Mouse (Mus musculus) olfactory bulb, adult 2 months (tissue): Measurements from ENCODE around the gene Nmnat2. TPM values are rescaled to one million over a fixed set of nuclear protein-coding genes. Genes with fewer than 3 reads are reported as not detected.

Source experiments
- H3K27ac ChIP-seq: fragments of 200-500 bp; 2 replicates; pipeline ENCODE4 v1.5.1; 2012; ENCODE audit warnings: low read depth, low read length; ENCODE audit not compliant: insufficient read depth
- H3K4me1 ChIP-seq: fragments of 200-500 bp; 2 replicates; pipeline ENCODE4 v1.6.1; 2012; ENCODE audit warnings: low read length; ENCODE audit not compliant: control insufficient read depth, insufficient read depth
- H3K4me3 ChIP-seq: fragments of 200-500 bp; 2 replicates; pipeline ENCODE4 v1.5.1; 2012; ENCODE audit warnings: mild to moderate bottlenecking, low read depth, low read length, moderate library complexity; ENCODE audit not compliant: insufficient read depth
- CTCF ChIP-seq: fragments of 200-500 bp; IDR thresholded peaks from 2 replicates; pipeline ENCODE4 v1.5.1; 2012; ENCODE audit warnings: low read depth, mild to moderate bottlenecking, low read length, moderate library complexity; ENCODE audit not compliant: insufficient read depth
- POLR2A ChIP-seq: fragments of 200-500 bp; IDR thresholded peaks from 2 replicates; pipeline ENCODE4 v1.6.1; 2012; ENCODE audit warnings: mild to moderate bottlenecking, low read depth, low read length, moderate library complexity; ENCODE audit not compliant: insufficient read depth
- WGBS: fragments of 180-500 bp; shearing (Covaris S2); methylation state at CpG from one replicate; pipeline ENCODE4 v1.1.7; 2018; 5-methylcytosine and 5-hydroxymethylcytosine counted together
- polyA plus RNA-seq: library from polyadenylated mRNA; stranded (reverse); fragments of >200 nt; gene quantifications from 2 replicates; pipeline ENCODE4 v1.2.4, GENCODE M21; 2012; ENCODE audit warnings: low replicate concordance; ENCODE audit not compliant: missing spikeins, insufficient read depth, insufficient read length

The Nmnat2 gene
- polyA plus RNA-seq, 1 experiment: not detected

DNA sequence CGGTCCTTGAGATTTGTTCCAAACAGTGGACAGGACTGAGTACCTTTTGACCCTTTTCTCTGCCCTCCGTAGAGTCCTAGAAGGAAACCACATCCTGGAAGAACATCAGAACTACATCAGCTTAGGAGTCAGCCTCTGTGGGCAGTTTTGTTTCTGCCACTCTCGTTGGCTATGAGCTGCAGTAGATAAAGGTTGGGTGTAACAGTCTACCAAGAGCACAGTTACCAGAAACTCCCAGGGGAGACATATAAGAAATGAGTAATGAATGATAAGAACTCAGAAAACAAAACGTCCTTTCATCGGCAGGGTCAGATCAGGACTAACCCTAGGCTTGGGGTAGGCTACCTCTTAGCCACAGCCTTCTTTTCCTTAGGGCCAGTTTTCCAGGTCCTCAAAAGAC, 166.5 kb downstream of the Nmnat2 start:
- H3K4me3 ChIP-seq: no peak overlapping the region
- 89% methylated on average over 5 of the region's 5 CpGs for WGBS
- TF ChIP-seq CTCF (no peak), POLR2A (no peak)
- no peaks in the 10 kb centered on the region for H3K4me1 ChIP-seq
- H3K27ac ChIP-seq: no peak overlapping the region

DNA sequence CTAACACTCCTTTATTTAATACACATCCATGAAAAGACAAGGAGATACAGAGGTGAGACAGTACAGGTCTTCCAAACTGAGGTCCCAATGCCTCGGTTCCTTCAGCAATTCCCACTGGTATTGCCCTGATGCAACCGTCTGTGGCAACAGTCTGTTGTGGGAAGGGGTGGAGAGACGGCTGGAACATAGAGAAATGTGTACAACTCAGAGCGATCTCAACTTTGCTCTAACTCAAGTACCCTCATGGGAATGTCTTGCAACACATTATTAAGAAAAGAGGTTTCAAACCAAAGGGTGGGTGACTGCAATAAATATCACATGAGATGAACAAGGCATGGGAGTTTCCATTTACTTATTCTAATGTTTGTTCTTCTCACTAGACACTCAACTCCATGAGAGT, 168.0 kb downstream of the Nmnat2 start:
- WGBS: 90% methylated on average over 4 of the region's 4 CpGs
- Histone ChIP-seq H3K27ac (no peak overlapping the region), H3K4me1 (no peaks in the 10 kb centered on the region), H3K4me3 (no peak overlapping the region)
- TF ChIP-seq CTCF (no peak), POLR2A (no peak)

DNA sequence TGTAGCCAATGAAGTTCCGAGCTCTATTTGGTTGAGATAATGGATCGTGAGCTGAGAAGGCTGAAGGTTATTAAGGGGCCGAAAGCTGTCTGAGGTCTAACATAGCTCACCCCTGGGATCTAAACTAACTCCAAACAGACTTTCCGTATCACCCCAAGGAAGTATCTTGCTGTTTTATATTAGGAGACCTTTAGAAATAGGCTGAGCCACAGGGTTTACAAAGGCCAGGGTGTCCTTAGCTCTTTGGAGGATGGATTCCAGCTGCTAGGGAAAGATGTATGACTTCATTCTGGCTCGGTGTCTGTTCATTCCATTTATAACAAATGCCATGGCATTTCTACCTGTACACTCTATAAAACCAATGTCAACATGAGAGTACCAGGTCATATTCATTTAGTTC, 169.7 kb downstream of the Nmnat2 start:
- peaks cover 3% of the 10 kb centered on the region; the same call in 1 of the 2 replicates for H3K4me1 ChIP-seq
- no peak overlapping the region for H3K4me3 ChIP-seq
- H3K27ac ChIP-seq: no peak overlapping the region
- WGBS: 97% methylated on average over 5 of the region's 5 CpGs
- no peak for TF ChIP-seq POLR2A
- no peak for TF ChIP-seq CTCF

DNA sequence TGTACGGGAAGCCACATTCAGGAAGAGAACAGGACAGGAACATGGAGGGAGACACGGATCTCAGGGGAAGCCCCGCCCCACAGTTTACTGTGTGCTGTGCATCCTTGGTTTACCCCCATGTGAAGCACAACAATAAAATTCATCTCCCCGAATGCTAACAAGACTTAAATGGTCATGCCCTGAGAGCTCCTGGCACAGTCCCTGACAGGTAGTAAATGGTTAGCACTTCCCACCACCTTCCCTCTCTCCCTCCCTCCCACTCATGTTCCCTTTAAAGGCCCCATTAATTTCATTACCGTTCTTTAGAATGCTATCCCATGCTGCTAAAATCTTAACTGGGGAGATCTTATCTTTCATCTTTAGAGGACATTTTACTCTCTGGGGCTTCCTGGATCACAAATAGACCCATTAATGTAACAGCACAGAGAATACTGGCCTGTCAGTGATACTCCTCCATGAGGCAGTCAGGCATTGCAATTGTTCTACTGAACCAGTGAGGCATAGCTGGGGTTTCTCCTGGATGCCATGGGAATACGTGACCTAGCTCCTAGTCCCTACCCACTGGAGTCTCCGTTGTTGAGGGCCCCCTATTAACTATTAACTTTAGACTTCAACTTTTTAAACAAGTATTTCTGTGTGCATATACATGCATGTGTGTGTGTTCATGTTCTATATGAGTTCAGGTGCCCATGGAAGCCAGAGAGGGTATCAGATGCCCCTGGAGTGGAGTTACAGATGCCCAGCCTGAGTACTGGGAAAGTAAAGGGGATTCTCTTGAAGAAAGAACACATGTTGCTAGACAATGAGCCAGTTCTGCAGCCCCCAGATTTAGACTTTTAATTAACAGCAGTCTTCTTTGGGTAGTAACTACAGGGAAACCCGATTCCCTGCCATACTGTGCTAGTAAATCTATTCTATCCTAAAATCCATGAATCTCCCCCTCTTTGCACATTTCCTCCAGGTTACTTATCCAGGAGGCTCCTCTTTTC, 170.8 kb downstream of the Nmnat2 start:
- Histone ChIP-seq H3K4me1 (peaks cover 5% of the 10 kb centered on the region; the same call in 1 of the 2 replicates), H3K27ac (no peak overlapping the region), H3K4me3 (no peak overlapping the region)
- TF ChIP-seq POLR2A (no peak), CTCF (no peak)
- 82% methylated on average over 8 of the region's 8 CpGs for WGBS

DNA sequence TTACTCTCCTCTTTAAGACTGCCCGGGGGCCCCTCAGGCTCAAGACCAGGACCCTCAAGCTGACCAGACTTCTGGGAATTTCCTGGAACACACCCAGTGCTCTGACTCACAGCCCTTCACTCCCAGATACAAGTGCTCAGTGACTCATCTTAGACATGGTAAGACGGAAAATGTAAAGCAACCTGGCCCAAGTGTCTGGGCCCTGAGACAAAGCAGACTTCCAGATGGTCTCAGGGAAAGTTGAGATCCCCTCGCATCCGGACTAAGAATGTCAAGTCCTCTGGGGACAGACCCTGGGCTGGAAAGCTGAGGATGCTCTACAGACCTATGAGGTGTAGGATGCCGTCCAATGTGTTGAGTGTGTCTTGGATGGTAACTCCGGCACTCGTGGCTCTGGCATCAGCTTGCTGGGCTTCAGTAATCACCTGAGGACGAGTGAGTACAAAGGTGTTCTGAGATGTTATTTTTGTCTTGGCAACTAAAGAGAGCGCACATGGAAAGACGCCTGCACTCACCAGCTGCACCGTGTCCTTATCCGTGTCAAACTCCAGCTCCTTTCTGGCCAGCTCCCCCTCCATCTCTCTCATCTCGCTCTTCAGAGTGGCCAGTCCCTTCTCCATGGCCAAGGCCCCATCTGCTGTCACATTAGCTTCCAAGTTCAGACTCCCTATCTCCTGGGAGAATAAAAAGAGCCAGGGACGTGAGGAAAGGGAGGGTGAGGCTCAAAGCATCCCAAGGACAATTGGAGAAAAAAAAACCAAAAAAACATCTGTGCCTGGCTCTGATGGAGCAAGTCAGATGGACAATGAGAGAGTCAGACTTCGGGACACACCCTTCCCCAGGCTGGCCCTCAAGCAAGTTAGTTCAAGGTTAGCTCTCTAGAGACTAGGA, 171.9 kb downstream of the Nmnat2 start:
- 88% methylated on average over 15 of the region's 15 CpGs for WGBS
- TF ChIP-seq POLR2A: no peak
- TF ChIP-seq CTCF: no peak
- no peak overlapping the region for H3K4me3 ChIP-seq
- H3K27ac ChIP-seq: no peak overlapping the region
- peaks cover 7% of the 10 kb centered on the region; the same call in 1 of the 2 replicates for H3K4me1 ChIP-seq

DNA sequence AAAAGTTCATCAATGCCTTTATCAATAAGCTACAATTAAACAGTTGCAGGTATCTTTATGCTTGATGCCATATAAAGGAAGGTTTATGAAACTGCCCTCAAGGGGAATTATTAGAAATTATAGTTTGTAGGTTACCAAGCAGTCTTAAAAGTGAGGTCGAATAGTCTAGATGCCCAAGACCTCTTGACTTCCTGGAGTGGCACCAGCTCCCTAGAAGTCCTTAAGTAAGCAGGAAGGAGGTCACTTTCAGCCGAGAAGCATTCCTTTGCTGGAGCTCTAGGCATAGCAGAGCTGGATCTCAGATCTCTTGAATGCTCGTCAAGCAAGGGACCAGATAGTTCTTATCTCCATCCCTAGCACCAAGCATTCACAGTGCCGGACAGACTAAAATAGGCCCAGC, 172.8 kb downstream of the Nmnat2 start:
- no peak overlapping the region for H3K27ac ChIP-seq
- WGBS: 88% methylated on average over 4 of the region's 4 CpGs
- no peak overlapping the region for H3K4me3 ChIP-seq
- TF ChIP-seq POLR2A (no peak), CTCF (no peak)
- H3K4me1 ChIP-seq: peaks cover 8% of the 10 kb centered on the region; the same call in 1 of the 2 replicates

DNA sequence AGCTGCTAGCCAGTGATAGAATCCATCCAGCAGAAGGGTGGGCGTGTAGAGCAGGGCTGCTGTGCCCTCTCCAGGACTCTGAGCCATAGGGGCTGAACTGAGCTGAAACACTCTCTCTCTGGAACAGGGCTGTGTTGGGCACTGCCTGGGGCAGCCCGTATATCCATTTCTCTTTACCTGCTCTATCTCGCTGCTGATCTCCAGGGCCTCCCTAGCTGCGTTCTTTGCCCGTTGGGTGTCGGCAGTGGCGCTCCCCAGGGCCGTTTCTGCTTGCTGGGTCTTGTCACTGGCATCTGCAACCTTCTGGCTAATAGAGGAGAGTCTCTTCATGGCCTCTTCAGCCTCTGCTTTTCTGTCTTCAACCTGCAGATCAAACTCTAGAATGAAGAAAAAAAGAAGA, 174.0 kb downstream of the Nmnat2 start:
- WGBS: 84% methylated on average over 8 of the region's 8 CpGs
- TF ChIP-seq POLR2A: no peak
- TF ChIP-seq CTCF: no peak

DNA sequence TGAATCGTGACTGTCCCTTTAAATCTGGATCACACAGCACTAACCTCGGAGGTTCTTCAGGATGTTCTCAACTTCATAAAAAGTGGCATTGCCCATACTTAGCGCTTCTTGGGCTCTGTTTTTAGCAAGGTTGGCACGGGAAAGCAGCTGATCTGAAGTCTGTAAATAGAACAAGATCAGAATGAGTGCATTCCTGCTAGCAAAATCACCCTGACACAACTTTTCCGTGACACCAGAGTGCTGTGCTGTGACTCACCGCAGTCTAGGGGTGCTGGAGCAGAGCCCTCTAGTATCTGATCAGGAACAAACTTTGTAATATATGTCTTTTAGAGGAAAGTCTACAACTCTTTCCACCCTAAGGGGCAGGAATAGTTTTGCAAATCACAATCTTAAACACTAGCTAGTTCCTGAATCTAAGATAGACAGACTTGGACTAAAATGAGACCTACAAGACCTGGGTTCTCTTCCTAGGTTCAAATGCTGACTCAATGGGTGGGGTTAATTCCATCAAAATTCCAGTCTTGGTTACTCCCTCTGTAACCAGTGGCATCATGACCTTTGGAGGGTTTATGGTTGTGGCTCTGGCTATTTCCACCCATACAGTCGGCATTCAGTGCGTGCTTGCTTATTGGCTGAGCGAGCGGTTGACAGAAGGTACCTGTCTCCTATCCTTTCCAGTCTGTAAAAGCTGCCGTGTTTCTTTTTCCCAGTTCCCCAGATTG, 175.4 kb downstream of the Nmnat2 start:
- TF ChIP-seq CTCF: no peak
- TF ChIP-seq POLR2A: no peak
- H3K4me3 ChIP-seq: no peak overlapping the region
- WGBS: 64% methylated on average over 11 of the region's 11 CpGs
- no peak overlapping the region for H3K27ac ChIP-seq
- H3K4me1 ChIP-seq: peaks cover 13% of the 10 kb centered on the region

More for the DNA sequence above, 174.0 kb downstream of the Nmnat2 start:
- H3K4me1 ChIP-seq: peaks cover 8% of the 10 kb centered on the region; the same call in 1 of the 2 replicates
- no peak overlapping the region for H3K27ac ChIP-seq
- no peak overlapping the region for H3K4me3 ChIP-seq
